Mouse (Mus musculus) myocyte (in vitro differentiated cells): ENCODE data around the gene Gid8.

ENCODE experiments used
- CEBPB ChIP-seq: IDR thresholded peaks from 2 replicates; pipeline ENCODE4 v1.6.1; 2011; ENCODE audit warnings: mild to moderate bottlenecking, moderate library complexity; ENCODE audit not compliant: poor library complexity, insufficient read depth, severe bottlenecking
- E2F4 ChIP-seq: IDR thresholded peaks from one replicate; pipeline ENCODE4 v1.6.1; 2011; ENCODE audit warnings: mild to moderate bottlenecking, control low read depth, moderate library complexity; ENCODE audit not compliant: insufficient read depth
- MAX ChIP-seq: IDR thresholded peaks from one replicate; pipeline ENCODE4 v1.6.1; 2011; ENCODE audit warnings: low read depth, mild to moderate bottlenecking, control low read depth
- MYOD1 ChIP-seq, 3 experiments: IDR thresholded peaks; one replicate each; pipeline ENCODE4 v1.6.1; 2011; ENCODE audit warnings: control low read depth in 2 of 3, low read depth in 2 of 3, mild to moderate bottlenecking in 2 of 3, moderate library complexity in 1 of 3; ENCODE audit not compliant: insufficient read length in 2 of 3, control insufficient read depth in 1 of 3
- MYOG ChIP-seq, 3 experiments: IDR thresholded peaks; one replicate each; pipeline ENCODE4 v1.6.1; 2011; ENCODE audit warnings: control low read depth in 2 of 3, low read depth in 2 of 3, mild to moderate bottlenecking in 2 of 3; ENCODE audit not compliant: insufficient read length in 2 of 3, control insufficient read depth in 1 of 3, insufficient read depth in 1 of 3
- POLR2A ChIP-seq: IDR thresholded peaks from one replicate; pipeline ENCODE4 v1.6.1; 2011; ENCODE audit warnings: low read depth, mild to moderate bottlenecking, control low read depth, moderate library complexity; ENCODE audit not compliant: insufficient read length
- POLR2AphosphoS2 ChIP-seq: IDR thresholded peaks from one replicate; pipeline ENCODE4 v1.6.1; 2011; ENCODE audit warnings: low read depth, control low read depth; ENCODE audit not compliant: insufficient read length
- REST ChIP-seq: IDR thresholded peaks from one replicate; pipeline ENCODE4 v1.6.1; 2011; ENCODE audit warnings: mild to moderate bottlenecking, control low read depth, moderate library complexity; ENCODE audit not compliant: insufficient read depth, insufficient read length
- TCF3 ChIP-seq: IDR thresholded peaks from one replicate; pipeline ENCODE4 v1.6.1; 2011; ENCODE audit warnings: low read depth, control low read depth; ENCODE audit not compliant: insufficient read length
- USF1 ChIP-seq: IDR thresholded peaks from one replicate; pipeline ENCODE4 v1.6.1; 2011; ENCODE audit warnings: low read depth, mild to moderate bottlenecking, control low read depth, moderate library complexity

GRCm38 (mm10) chr2:180758513-180759263 lies 48.8 kb downstream of the Gid8 start:
- no peak for TF ChIP-seq MYOD1 (IDR thresholded peaks at IDR 0.05; ENCODE audit: control insufficient read depth in 1 of 3, insufficient read length in 2 of 3, low read depth in 2 of 3)
- no peak for TF ChIP-seq POLR2A
- TF ChIP-seq POLR2AphosphoS2 = no peak
- TF ChIP-seq MAX = no peak
- TF ChIP-seq USF1 = no peak
- no peak for TF ChIP-seq REST
- TF ChIP-seq E2F4 = no peak
- no peak for TF ChIP-seq TCF3
- TF ChIP-seq MYOG (IDR thresholded peaks at IDR 0.05; ENCODE audit: control insufficient read depth in 1 of 3, insufficient read depth in 1 of 3, insufficient read length in 2 of 3, low read depth in 2 of 3) = no peak
- no peak for TF ChIP-seq CEBPB
